ENCODE assay signal across 14 mouse cellular contexts in genomic region chr9:66155534-66155933, GRCm38 (mm10). TPM values are rescaled to one million over a fixed set of nuclear protein-coding genes. Genes with fewer than 3 reads are reported as not detected.
A peak's percentile ranks its signal among the peaks of the same experiment; 100 is the strongest.
DNase-seq lines count a peak whose midpoint lies in the region; ATAC-seq and TF ChIP-seq lines count a peak whose summit lies in the region.
"Had no signal": no experiment of that assay in that cellular context is flagged by ENCODE, and none has a peak within 500 bp of the region (broad histone marks: within the 10 kb centered on the region; RNA-seq: fewer than 3 reads in every experiment).

No protein-coding gene starts in this region.

- no peak overlapping the region for H3K4me3 ChIP-seq in hindbrain, postnatal 0 days (ENCODE audit: low read length)
- no peak overlapping the region for H3K4me3 ChIP-seq in hindbrain, embryonic 13.5 days
- no peak overlapping the region for H3K4me3 ChIP-seq in liver, postnatal 0 days (ENCODE audit: low read depth, low read length)
- no peak overlapping the region for H3K4me3 ChIP-seq in liver, embryonic 11.5 days (ENCODE audit: low read depth, low read length)
- H3K4me3 ChIP-seq: embryonic facial prominence, embryonic 15.5 days; forebrain, embryonic 13.5 days; limb, embryonic 13.5 days; midbrain, embryonic 15.5 days had no signal

- H3K4me2 ChIP-seq in hindbrain, postnatal 0 days (ENCODE audit: low read depth, low read length): no peak overlapping the region
- H3K4me2 ChIP-seq in hindbrain, embryonic 13.5 days: no peak overlapping the region
- H3K4me2 ChIP-seq in liver, postnatal 0 days (ENCODE audit: low read depth, low read length): no peak overlapping the region
- no peak overlapping the region for H3K4me2 ChIP-seq in liver, embryonic 11.5 days
- H3K4me2 ChIP-seq: embryonic facial prominence, embryonic 15.5 days; forebrain, embryonic 13.5 days; limb, embryonic 13.5 days; midbrain, embryonic 15.5 days had no signal

- no peak overlapping the region for H3K27ac ChIP-seq in hindbrain, postnatal 0 days
- no peak overlapping the region for H3K27ac ChIP-seq in hindbrain, embryonic 13.5 days
- H3K27ac ChIP-seq in liver, postnatal 0 days (ENCODE audit: low read depth): no peak overlapping the region
- no peak overlapping the region for H3K27ac ChIP-seq in liver, embryonic 11.5 days (ENCODE audit: low read depth, low read length)
- H3K27ac ChIP-seq: embryonic facial prominence, embryonic 15.5 days; forebrain, embryonic 13.5 days; limb, embryonic 13.5 days; midbrain, embryonic 15.5 days had no signal

- H3K27me3 ChIP-seq in hindbrain, postnatal 0 days (ENCODE audit: insufficient read depth, low read length): no peaks in the 10 kb centered on the region
- H3K27me3 ChIP-seq in hindbrain, embryonic 13.5 days: peaks cover 39% of the 10 kb centered on the region
- no peaks in the 10 kb centered on the region for H3K27me3 ChIP-seq in liver, postnatal 0 days (ENCODE audit: insufficient read depth, low read length)
- peaks cover 2% of the 10 kb centered on the region; the same call in 1 of the 2 replicates for H3K27me3 ChIP-seq in liver, embryonic 11.5 days (replicated peaks; ENCODE audit: control insufficient read depth, insufficient read depth, low read length)
- no peaks in the 10 kb centered on the region for H3K27me3 ChIP-seq in splenic B cell, adult 2 months (ENCODE audit: control insufficient read depth, insufficient read depth, low read length, poor library complexity, severe bottlenecking)

- DNase-seq in hindbrain, postnatal 0 days (ENCODE audit: low spot score): no peak
- DNase-seq in liver, postnatal 0 days: no peak
- DNase-seq in liver, embryonic 11.5 days (ENCODE audit: low spot score): no peak
- DNase-seq in ES-CJ7 (ENCODE audit: low read depth, low spot score): peak; percentile 52
- peak; percentile 30 for DNase-seq in splenic B cell, adult 2 months (ENCODE audit: low read depth, low spot score)
- DNase-seq in urinary bladder, postnatal 14 days (ENCODE audit: low spot score): no peak
- DNase-seq: cerebellum, postnatal 10 days; retina, postnatal 1 day had no signal

- H3K4me1 ChIP-seq in hindbrain, postnatal 0 days (ENCODE audit: insufficient read depth, low read length): peaks cover 6% of the 10 kb centered on the region; the same call in 1 of the 2 replicates
- peaks cover 8% of the 10 kb centered on the region for H3K4me1 ChIP-seq in hindbrain, embryonic 13.5 days (replicated peaks)
- peaks cover 22% of the 10 kb centered on the region for H3K4me1 ChIP-seq in liver, postnatal 0 days (ENCODE audit: insufficient read depth)
- H3K4me1 ChIP-seq in liver, embryonic 11.5 days (replicated peaks; ENCODE audit: control insufficient read depth, insufficient read depth, low read length): peaks cover 3% of the 10 kb centered on the region; the same call in 1 of the 2 replicates
- H3K4me1 ChIP-seq: forebrain, embryonic 13.5 days; midbrain, embryonic 15.5 days had no signal

- TF ChIP-seq CTCF in hindbrain, postnatal 0 days (IDR thresholded peaks at IDR 0.05; ENCODE audit: low read depth): peak; percentile 40
- peak; percentile 57 for TF ChIP-seq CTCF in liver, postnatal 0 days (IDR thresholded peaks at IDR 0.05; ENCODE audit: low read depth)

- no peak for TF ChIP-seq EP300 in liver, postnatal 0 days (IDR thresholded peaks at IDR 0.05; ENCODE audit: low read depth)

- no peak overlapping the region for H3K9ac ChIP-seq in hindbrain, postnatal 0 days (replicated peaks; ENCODE audit: low read length)
- no peak overlapping the region for H3K9ac ChIP-seq in hindbrain, embryonic 13.5 days
- no peak overlapping the region for H3K9ac ChIP-seq in liver, postnatal 0 days (replicated peaks)
- no peak overlapping the region for H3K9ac ChIP-seq in liver, embryonic 11.5 days (ENCODE audit: low read depth, low read length)
- H3K9ac ChIP-seq: embryonic facial prominence, embryonic 15.5 days; forebrain, embryonic 13.5 days; limb, embryonic 13.5 days; midbrain, embryonic 15.5 days had no signal

- H3K9me3 ChIP-seq in hindbrain, postnatal 0 days (ENCODE audit: low read length): no peaks in the 10 kb centered on the region
- H3K9me3 ChIP-seq in hindbrain, embryonic 13.5 days: no peaks in the 10 kb centered on the region
- H3K9me3 ChIP-seq in liver, postnatal 0 days (ENCODE audit: low read length): no peaks in the 10 kb centered on the region
- H3K9me3 ChIP-seq in liver, embryonic 11.5 days (ENCODE audit: control insufficient read depth, low read length): no peaks in the 10 kb centered on the region
- H3K9me3 ChIP-seq: embryonic facial prominence, embryonic 15.5 days; forebrain, embryonic 13.5 days; limb, embryonic 13.5 days; midbrain, embryonic 15.5 days had no signal

- WGBS in hindbrain, postnatal 0 days: 87% methylated on average over 1 of the region's 1 CpGs
- WGBS in hindbrain, embryonic 13.5 days: 82% methylated on average over 1 of the region's 1 CpGs
- WGBS in liver, postnatal 0 days (ENCODE audit: insufficient replicate concordance): 80% methylated on average over 1 of the region's 1 CpGs
- WGBS in liver, embryonic 11.5 days: 81% methylated on average over 1 of the region's 1 CpGs

- ATAC-seq in hindbrain, postnatal 0 days: no peak
- no peak for ATAC-seq in hindbrain, embryonic 13.5 days (ENCODE audit: low FRiP score)
- no peak for ATAC-seq in liver, postnatal 0 days
- no peak for ATAC-seq in liver, embryonic 11.5 days (replicated peaks; ENCODE audit: low FRiP score)
- ATAC-seq: forebrain, embryonic 13.5 days; midbrain, embryonic 15.5 days; Patski had no signal

- no peaks in the 10 kb centered on the region for H3K36me3 ChIP-seq in hindbrain, postnatal 0 days (ENCODE audit: insufficient read depth, low read length)
- H3K36me3 ChIP-seq in hindbrain, embryonic 13.5 days: no peaks in the 10 kb centered on the region
- H3K36me3 ChIP-seq in liver, postnatal 0 days (replicated peaks; ENCODE audit: insufficient read depth, low read length): no peaks in the 10 kb centered on the region
- H3K36me3 ChIP-seq in liver, embryonic 11.5 days (ENCODE audit: control insufficient read depth, insufficient read depth, low read length): no peaks in the 10 kb centered on the region
- H3K36me3 ChIP-seq in splenic B cell, adult 2 months (ENCODE audit: control insufficient read depth, insufficient read depth, low read length, poor library complexity, severe bottlenecking): no peaks in the 10 kb centered on the region
- H3K36me3 ChIP-seq: embryonic facial prominence, embryonic 15.5 days; limb, embryonic 13.5 days; midbrain, embryonic 15.5 days had no signal

RNA-seq across cellular contexts. Expression of gene Dapk2, which starts 2.5 kb away (rescaled TPM):
- 0.21 TPM in 1 of 2 replicates, not detected in the other for total RNA-seq in hindbrain, postnatal 0 days (2014; rRNA removed)
- polyA plus RNA-seq in hindbrain, postnatal 0 days (2015; fragmentation: Nextera tagmentation; extraction: Ambion mirVana): 0.55 and 0.58 TPM in 2 replicates
- polyA plus RNA-seq in hindbrain, embryonic 13.5 days (2015; fragmentation: Nextera tagmentation; extraction: Ambion mirVana): 1.4 and 1.5 TPM in 2 replicates
- polyA plus RNA-seq in liver, postnatal 0 days (2015; fragmentation: Nextera tagmentation; extraction: Ambion mirVana): 21.6 and 23.4 TPM in 2 replicates
- 5.9 and 6.1 TPM in 2 replicates for polyA plus RNA-seq in liver, embryonic 11.5 days (2014; fragmentation: Nextera tagmentation; extraction: Ambion mirVana)

RNA-seq across cellular contexts. Expression of gene Ciao2a, which starts 29.1 kb away (rescaled TPM):
- 25.5 and 29.4 TPM in 2 replicates for total RNA-seq in hindbrain, postnatal 0 days (2014; rRNA removed)
- 77.6 and 84.8 TPM in 2 replicates for polyA plus RNA-seq in hindbrain, postnatal 0 days (2015; fragmentation: Nextera tagmentation; extraction: Ambion mirVana)
- 91.2 and 94.1 TPM in 2 replicates for polyA plus RNA-seq in hindbrain, embryonic 13.5 days (2015; fragmentation: Nextera tagmentation; extraction: Ambion mirVana)
- 122 and 133 TPM in 2 replicates for polyA plus RNA-seq in liver, postnatal 0 days (2015; fragmentation: Nextera tagmentation; extraction: Ambion mirVana)
- 256 and 260 TPM in 2 replicates for polyA plus RNA-seq in liver, embryonic 11.5 days (2014; fragmentation: Nextera tagmentation; extraction: Ambion mirVana)

RNA-seq across cellular contexts. Expression of gene Snx1, which starts 29.1 kb away (rescaled TPM):
- 43.4 and 50.4 TPM in 2 replicates for total RNA-seq in hindbrain, postnatal 0 days (2014; rRNA removed)
- polyA plus RNA-seq in hindbrain, postnatal 0 days (2015; fragmentation: Nextera tagmentation; extraction: Ambion mirVana): 47.3 and 55.0 TPM in 2 replicates
- polyA plus RNA-seq in hindbrain, embryonic 13.5 days (2015; fragmentation: Nextera tagmentation; extraction: Ambion mirVana): 90.2 and 93.1 TPM in 2 replicates
- 30.4 and 34.5 TPM in 2 replicates for polyA plus RNA-seq in liver, postnatal 0 days (2015; fragmentation: Nextera tagmentation; extraction: Ambion mirVana)
- 129 and 139 TPM in 2 replicates for polyA plus RNA-seq in liver, embryonic 11.5 days (2014; fragmentation: Nextera tagmentation; extraction: Ambion mirVana)

Comparison
In these comparisons a context has a peak if more than half of its experiments do, and no peak if none do; other contexts are left out.
1. DNase-seq: peak in ES-CJ7 (single experiment) and splenic B cell, adult 2 months (single experiment); none in hindbrain, postnatal 0 days (single experiment), liver, postnatal 0 days (single experiment), liver, embryonic 11.5 days (single experiment) and urinary bladder, postnatal 14 days (single experiment).